Mouse (Mus musculus) liver, embryonic 14.5 days (tissue): Measurements from ENCODE around the gene Trank1. TPM values are rescaled to one million over a fixed set of nuclear protein-coding genes. Genes with fewer than 3 reads are reported as not detected.
A peak's percentile ranks its signal among the peaks of the same experiment; 100 is the strongest.

Experiments
- ATAC-seq: fragments of 200-750 bp; cut with Nextera tagmentation; 2 replicates; pipeline ENCODE4 v1.8.0; 2017; ENCODE audit warnings: moderate number of reproducible peaks, mild to moderate bottlenecking, moderate library complexity; ENCODE audit not compliant: insufficient read depth
- DNase-seq, 3 experiments: peaks; one replicate each; pipeline ENCODE4 v3.0.0-alpha.2; 2012 to 2013; ENCODE audit warnings: low read depth in 3 of 3, low spot score in 3 of 3
- H3K27ac ChIP-seq: fragments of 300-500 bp; sonication (generic); 2 replicates; pipeline ENCODE4 v1.5.1; 2014; ENCODE audit warnings: moderate library complexity, mild to moderate bottlenecking, control low read depth, inconsistent platforms
- H3K27me3 ChIP-seq: fragments of 300-500 bp; sonication (generic); 2 replicates; pipeline ENCODE4 v1.6.1; 2014; ENCODE audit warnings: mild to moderate bottlenecking, low read length, moderate library complexity; ENCODE audit not compliant: control insufficient read depth, insufficient read depth
- H3K36me3 ChIP-seq: fragments of 300-500 bp; sonication (generic); replicated peaks from 2 replicates; pipeline ENCODE4 v1.6.1; 2014; ENCODE audit warnings: low read depth; ENCODE audit not compliant: control insufficient read depth, insufficient read depth
- H3K4me1 ChIP-seq, 2 experiments: fragments of 200-500 bp in 1 of 2; fragments of 300-500 bp in 1 of 2; sonication (generic) in 1 of 2; replicated peaks; 2 replicates each; pipeline ENCODE4 v1.6.1; 2012 to 2014; ENCODE audit warnings: antibody characterized with exemption in 1 of 2, inconsistent platforms in 1 of 2, low read length in 1 of 2; ENCODE audit not compliant: control insufficient read depth in 2 of 2, insufficient read depth in 2 of 2
- H3K4me2 ChIP-seq: fragments of 300-500 bp; sonication (generic); 2 replicates; pipeline ENCODE4 v1.6.1; 2014; ENCODE audit warnings: low read depth, mild to moderate bottlenecking, control low read depth, moderate library complexity
- H3K4me3 ChIP-seq, 2 experiments: fragments of 200-500 bp in 1 of 2; fragments of 300-500 bp in 1 of 2; sonication (generic) in 1 of 2; 2 replicates each; pipeline ENCODE4 v1.5.1; 2012 to 2014; ENCODE audit warnings: low read depth in 2 of 2, low read length in 2 of 2, mild to moderate bottlenecking in 2 of 2, control low read depth in 1 of 2, inconsistent platforms in 1 of 2, moderate library complexity in 1 of 2; ENCODE audit not compliant: insufficient read depth in 1 of 2
- H3K9ac ChIP-seq: fragments of 300-500 bp; sonication (generic); replicated peaks from 2 replicates; pipeline ENCODE4 v1.6.1; 2014; ENCODE audit warnings: mild to moderate bottlenecking, control low read depth, moderate library complexity
- H3K9me3 ChIP-seq: fragments of 300-500 bp; sonication (generic); 2 replicates; pipeline ENCODE4 v1.6.1; 2016; ENCODE audit warnings: low read length, mixed read lengths; ENCODE audit not compliant: control insufficient read depth
- CTCF ChIP-seq: IDR thresholded peaks from 2 replicates; pipeline ENCODE4 v1.5.1; 2016; ENCODE audit warnings: antibody characterized with exemption, low read depth, control low read depth
- EP300 ChIP-seq: IDR thresholded peaks from 2 replicates; pipeline ENCODE4 v1.6.1; 2016; ENCODE audit warnings: antibody characterized with exemption, low read depth
- WGBS: fragments of 180-500 bp; shearing (Covaris S2); extraction: QIAGEN DNeasy Blood & Tissue Kit; methylation state at CpG from one replicate; pipeline ENCODE4 v1.1.7; 2014; ENCODE audit not compliant: insufficient replicate concordance; 5-methylcytosine and 5-hydroxymethylcytosine counted together
- polyA plus RNA-seq, 2 experiments: library from polyadenylated mRNA; depleted of rRNA in 1 of 2; stranded (reverse) in 1 of 2; unstranded in 1 of 2; fragments of >200 nt; fragmentation: Nextera tagmentation in 1 of 2; extraction: Ambion mirVana in 1 of 2; gene quantifications; 2 replicates each; pipeline versions ENCODE4 v1.2.1 to v1.2.3; 2012 to 2014

The Trank1 gene
- polyA plus RNA-seq, 2 experiments: 0.02 TPM; not detected in 1

DNA sequence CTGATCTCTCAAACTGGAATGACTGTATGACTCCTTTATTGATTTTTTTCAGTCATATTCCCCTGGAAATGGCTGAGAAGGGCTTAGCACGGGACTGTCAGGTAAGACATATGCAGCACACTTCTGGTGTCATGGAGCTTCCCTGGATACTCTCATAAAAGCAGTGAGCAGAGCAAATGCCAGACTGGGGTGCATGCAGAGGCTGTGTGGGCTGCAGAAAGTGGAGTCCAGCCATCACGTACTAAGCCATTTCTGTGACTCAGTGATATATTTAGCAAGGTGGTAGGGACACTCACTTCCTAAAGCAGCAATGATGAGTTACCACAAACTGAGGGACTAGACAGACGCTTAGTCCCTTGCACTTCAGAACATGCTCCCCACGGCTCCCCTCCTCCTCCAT, 9.4 kb downstream of the Trank1 start:
- no peak for TF ChIP-seq CTCF
- no peak for TF ChIP-seq EP300
- no peaks in the 10 kb centered on the region for H3K36me3 ChIP-seq
- no peak overlapping the region for H3K9ac ChIP-seq
- no peak overlapping the region for H3K4me2 ChIP-seq
- H3K9me3 ChIP-seq: no peaks in the 10 kb centered on the region
- no peak overlapping the region for H3K27ac ChIP-seq
- no peaks in the 10 kb centered on the region for H3K27me3 ChIP-seq
- H3K4me1 ChIP-seq: no peaks in the 10 kb centered on the region
- DNase-seq (no peak), ATAC-seq (no peak)
- 46% methylated on average over 4 of the region's 4 CpGs for WGBS
- no peak overlapping the region for H3K4me3 ChIP-seq

GRCm38 (mm10) chr9:111324881-111325280, 13.3 kb downstream of the Trank1 start:
- no peak overlapping the region for H3K27ac ChIP-seq
- ATAC-seq: no peak
- H3K9ac ChIP-seq: no peak overlapping the region
- no peak overlapping the region for H3K4me2 ChIP-seq
- 57% methylated on average over 2 of the region's 2 CpGs for WGBS
- DNase-seq: no peak
- no peaks in the 10 kb centered on the region for H3K27me3 ChIP-seq
- H3K4me1 ChIP-seq: no peaks in the 10 kb centered on the region
- no peaks in the 10 kb centered on the region for H3K36me3 ChIP-seq
- H3K4me3 ChIP-seq: no peak overlapping the region
- no peaks in the 10 kb centered on the region for H3K9me3 ChIP-seq
- TF ChIP-seq CTCF: no peak
- no peak for TF ChIP-seq EP300

DNA sequence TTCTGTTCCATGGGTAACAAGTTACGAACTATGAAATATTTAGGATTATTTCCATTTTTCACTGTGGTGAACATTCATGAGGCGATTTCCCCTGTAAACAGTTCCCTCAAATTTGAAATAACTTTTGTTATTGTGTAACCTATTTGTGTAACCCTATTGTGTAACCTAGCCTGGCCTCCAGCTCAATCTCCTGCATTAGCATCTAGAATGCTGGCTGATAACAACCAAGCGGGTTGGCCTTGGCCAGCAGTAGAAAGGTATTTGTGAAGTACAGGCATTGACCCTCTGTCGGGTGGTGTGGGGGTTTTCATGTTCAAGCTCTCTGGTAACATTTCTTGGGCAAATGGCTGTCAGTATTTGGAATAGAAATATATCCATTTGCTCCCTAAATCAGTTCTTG, 18.3 kb downstream of the Trank1 start:
- 58% methylated on average over 4 of the region's 4 CpGs for WGBS
- Histone ChIP-seq H3K27me3 (no peaks in the 10 kb centered on the region), H3K4me2 (no peak overlapping the region), H3K9me3 (no peaks in the 10 kb centered on the region), H3K9ac (no peak overlapping the region), H3K27ac (no peak overlapping the region), H3K4me3 (no peak overlapping the region), H3K36me3 (no peaks in the 10 kb centered on the region), H3K4me1 (no peaks in the 10 kb centered on the region)
- peak in 2 of 3 experiments; percentile 6 to 20 for DNase-seq
- TF ChIP-seq EP300 (no peak), CTCF (no peak)
- ATAC-seq: peak; percentile 35; the same call in 1 of the 2 replicates

DNA sequence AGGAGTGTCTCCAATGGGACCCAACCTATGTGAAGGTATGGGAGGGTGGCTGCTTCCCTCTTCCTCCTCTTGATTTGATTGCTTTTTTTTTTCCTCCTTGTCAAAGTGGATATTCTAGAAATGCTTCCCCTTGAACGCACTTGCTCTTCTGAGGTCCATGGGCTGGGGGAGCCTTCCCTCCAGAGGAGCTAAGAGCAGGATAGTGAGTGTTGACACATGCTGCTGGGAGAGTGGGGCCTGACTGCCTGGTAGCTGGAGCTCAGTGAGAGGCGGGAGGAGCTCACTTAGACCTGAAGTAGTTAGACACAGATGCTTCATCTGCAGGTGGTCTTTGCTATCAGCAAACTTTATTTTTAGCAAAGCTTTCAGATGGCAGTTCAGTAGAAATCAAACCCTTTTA, 22.3 kb downstream of the Trank1 start:
- H3K36me3 ChIP-seq: no peaks in the 10 kb centered on the region
- H3K9ac ChIP-seq: no peak overlapping the region
- H3K9me3 ChIP-seq: no peaks in the 10 kb centered on the region
- TF ChIP-seq EP300: no peak
- TF ChIP-seq CTCF: no peak
- 30% methylated on average over 2 of the region's 2 CpGs for WGBS
- no peak overlapping the region for H3K27ac ChIP-seq
- ATAC-seq (no peak), DNase-seq (no peak)
- H3K4me3 ChIP-seq: no peak overlapping the region
- H3K27me3 ChIP-seq: no peaks in the 10 kb centered on the region
- no peak overlapping the region for H3K4me2 ChIP-seq
- H3K4me1 ChIP-seq: no peaks in the 10 kb centered on the region

DNA sequence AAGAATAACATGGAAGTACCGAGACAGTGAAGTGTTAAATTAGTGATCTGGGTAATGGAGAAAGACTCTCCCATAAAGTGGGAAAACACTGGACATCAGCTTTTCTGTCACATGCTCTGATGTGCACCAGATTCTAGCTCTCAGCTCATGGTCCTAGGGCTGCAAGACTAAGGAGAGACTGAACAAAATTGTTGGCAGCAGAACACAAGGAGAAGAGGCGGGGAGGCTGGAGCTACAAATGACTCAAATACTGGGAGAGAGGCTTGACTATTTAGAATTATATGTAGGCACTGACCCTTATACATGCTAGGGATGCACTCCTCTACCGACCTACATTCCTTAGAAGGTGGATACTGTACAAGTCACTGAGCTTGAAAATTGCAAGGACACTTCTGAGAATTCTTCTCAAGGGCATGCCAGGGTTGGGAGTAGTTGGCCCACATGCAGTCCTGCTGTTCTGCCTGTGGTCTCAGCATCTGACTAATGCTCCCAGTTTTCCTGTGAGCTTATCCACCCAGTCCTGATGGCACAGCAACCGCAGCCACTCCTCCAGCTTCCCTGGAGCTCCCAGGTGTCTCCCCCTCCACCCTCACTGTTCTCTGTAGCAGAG, 23.1 kb downstream of the Trank1 start:
- Histone ChIP-seq H3K4me2 (no peak overlapping the region), H3K9ac (no peak overlapping the region), H3K4me1 (no peaks in the 10 kb centered on the region), H3K36me3 (no peaks in the 10 kb centered on the region), H3K27me3 (no peaks in the 10 kb centered on the region), H3K4me3 (no peak overlapping the region), H3K9me3 (no peaks in the 10 kb centered on the region), H3K27ac (no peak overlapping the region)
- TF ChIP-seq EP300 (no peak), CTCF (no peak)
- ATAC-seq: no peak
- DNase-seq: no peak
- WGBS: 69% methylated on average over 4 of the region's 4 CpGs
